Mouse (Mus musculus): ENCODE measurements around the gene Nr6a1. TPM values are rescaled to one million over a fixed set of nuclear protein-coding genes. Genes with fewer than 3 reads are reported as not detected.

Gene Nr6a1
- polyA plus RNA-seq, 1 experiment from 2014 or later, result 1.7 TPM

- Histone ChIP-seq H3K36me3 (ENCODE audit: control insufficient read depth, insufficient read depth, low read length) (no peaks in the 10 kb centered on the region), H3K27ac (replicated peaks; ENCODE audit: low read depth, low read length) (no peak overlapping the region), H3K4me3 (replicated peaks; ENCODE audit: low read depth, low read length) (no peak overlapping the region), H3K4me1 (ENCODE audit: control insufficient read depth, insufficient read depth, low read length) (no peaks in the 10 kb centered on the region), H3K4me2 (ENCODE audit: low read length) (no peak overlapping the region), H3K9ac (replicated peaks; ENCODE audit: low read length) (no peak overlapping the region), H3K27me3 (ENCODE audit: control insufficient read depth, insufficient read depth, low read length) (no peaks in the 10 kb centered on the region), H3K9me3 (ENCODE audit: control insufficient read depth, low read length) (no peaks in the 10 kb centered on the region)
- 83% methylated on average over 5 of the region's 5 CpGs for WGBS
- ATAC-seq (ENCODE audit: low FRiP score, low TSS enrichment) (no peak), DNase-seq (no peak)
These were observed 15.7 kb upstream of the Nr6a1 start for GRCm38 (mm10) chr2:38943161-38943560.

GRCm38 (mm10) chr2:38941898-38942297 is 14.4 kb upstream of the Nr6a1 start:
- Histone ChIP-seq H3K4me3 (replicated peaks; ENCODE audit: low read depth, low read length) (no peak overlapping the region), H3K4me1 (ENCODE audit: control insufficient read depth, insufficient read depth, low read length) (no peaks in the 10 kb centered on the region), H3K9me3 (ENCODE audit: control insufficient read depth, low read length) (no peaks in the 10 kb centered on the region), H3K9ac (replicated peaks; ENCODE audit: low read length) (no peak overlapping the region), H3K27me3 (ENCODE audit: control insufficient read depth, insufficient read depth, low read length) (no peaks in the 10 kb centered on the region), H3K27ac (replicated peaks; ENCODE audit: low read depth, low read length) (no peak overlapping the region), H3K36me3 (ENCODE audit: control insufficient read depth, insufficient read depth, low read length) (no peaks in the 10 kb centered on the region), H3K4me2 (ENCODE audit: low read length) (no peak overlapping the region)
- WGBS, result 93% methylated on average over 2 of the region's 2 CpGs
- DNase-seq, result no peak
- ATAC-seq (ENCODE audit: low FRiP score, low TSS enrichment), result no peak

GRCm38 (mm10) chr2:38941426-38941825 is 13.9 kb upstream of the Nr6a1 start:
- WGBS, result 87% methylated on average over 14 of the region's 14 CpGs
- no peak overlapping the region for H3K4me3 ChIP-seq (replicated peaks; ENCODE audit: low read depth, low read length)
- DNase-seq (no peak), ATAC-seq (ENCODE audit: low FRiP score, low TSS enrichment) (no peak)
- no peaks in the 10 kb centered on the region for H3K4me1 ChIP-seq (ENCODE audit: control insufficient read depth, insufficient read depth, low read length)
- no peaks in the 10 kb centered on the region for H3K27me3 ChIP-seq (ENCODE audit: control insufficient read depth, insufficient read depth, low read length)
- H3K27ac ChIP-seq (replicated peaks; ENCODE audit: low read depth, low read length), result no peak overlapping the region
- no peaks in the 10 kb centered on the region for H3K9me3 ChIP-seq (ENCODE audit: control insufficient read depth, low read length)
- no peak overlapping the region for H3K4me2 ChIP-seq (ENCODE audit: low read length)
- H3K9ac ChIP-seq (replicated peaks; ENCODE audit: low read length), result no peak overlapping the region
- H3K36me3 ChIP-seq (ENCODE audit: control insufficient read depth, insufficient read depth, low read length), result no peaks in the 10 kb centered on the region

- H3K27ac ChIP-seq (replicated peaks; ENCODE audit: low read depth, low read length), result no peak overlapping the region
- no peak for DNase-seq
- no peaks in the 10 kb centered on the region for H3K36me3 ChIP-seq (ENCODE audit: control insufficient read depth, insufficient read depth, low read length)
- no peaks in the 10 kb centered on the region for H3K4me1 ChIP-seq (ENCODE audit: control insufficient read depth, insufficient read depth, low read length)
- H3K9ac ChIP-seq (replicated peaks; ENCODE audit: low read length), result no peak overlapping the region
- no peaks in the 10 kb centered on the region for H3K27me3 ChIP-seq (ENCODE audit: control insufficient read depth, insufficient read depth, low read length)
- WGBS, result 76% methylated on average over 2 of the region's 2 CpGs
- no peaks in the 10 kb centered on the region for H3K9me3 ChIP-seq (ENCODE audit: control insufficient read depth, low read length)
- H3K4me2 ChIP-seq (ENCODE audit: low read length), result no peak overlapping the region
- ATAC-seq (ENCODE audit: low FRiP score, low TSS enrichment), result no peak
- no peak overlapping the region for H3K4me3 ChIP-seq (replicated peaks; ENCODE audit: low read depth, low read length)
These were observed 11.6 kb upstream of the Nr6a1 start for GRCm38 (mm10) chr2:38939047-38939446.

DNA sequence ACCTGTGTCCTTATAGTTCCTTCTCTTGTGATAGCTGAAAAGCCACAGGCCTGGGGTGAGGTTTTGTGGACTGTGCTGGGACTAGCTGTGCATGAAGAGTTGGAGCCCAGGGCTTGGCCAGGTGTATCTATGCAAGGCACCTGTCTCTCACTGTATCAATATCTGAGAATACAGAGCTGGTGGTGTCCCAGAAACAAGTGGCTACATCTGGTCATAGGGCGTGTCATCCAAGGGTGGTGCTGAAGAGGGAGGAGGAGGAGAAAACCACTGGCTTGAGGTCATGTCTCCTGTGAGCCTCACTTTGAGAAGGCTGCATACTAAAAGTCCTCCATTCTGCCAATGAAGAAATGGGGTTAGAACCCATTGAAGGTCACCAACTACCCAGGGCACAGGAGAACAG is 10.5 kb upstream of the Nr6a1 start:
- Histone ChIP-seq H3K9me3 (ENCODE audit: control insufficient read depth, low read length) (no peaks in the 10 kb centered on the region), H3K4me3 (replicated peaks; ENCODE audit: low read depth, low read length) (no peak overlapping the region), H3K9ac (replicated peaks; ENCODE audit: low read length) (no peak overlapping the region), H3K27ac (replicated peaks; ENCODE audit: low read depth, low read length) (no peak overlapping the region), H3K36me3 (ENCODE audit: control insufficient read depth, insufficient read depth, low read length) (no peaks in the 10 kb centered on the region), H3K4me2 (ENCODE audit: low read length) (no peak overlapping the region), H3K27me3 (ENCODE audit: control insufficient read depth, insufficient read depth, low read length) (no peaks in the 10 kb centered on the region), H3K4me1 (ENCODE audit: control insufficient read depth, insufficient read depth, low read length) (no peaks in the 10 kb centered on the region)
- WGBS, result 96% methylated on average over 1 of the region's 1 CpGs
- no peak for ATAC-seq (ENCODE audit: low FRiP score, low TSS enrichment)
- no peak for DNase-seq

GRCm38 (mm10) chr2:38937396-38937795 is 9.9 kb upstream of the Nr6a1 start:
- WGBS, result 84% methylated on average over 3 of the region's 3 CpGs
- Histone ChIP-seq H3K4me2 (ENCODE audit: low read length) (no peak overlapping the region), H3K36me3 (ENCODE audit: control insufficient read depth, insufficient read depth, low read length) (no peaks in the 10 kb centered on the region), H3K27ac (replicated peaks; ENCODE audit: low read depth, low read length) (no peak overlapping the region), H3K9me3 (ENCODE audit: control insufficient read depth, low read length) (no peaks in the 10 kb centered on the region), H3K9ac (replicated peaks; ENCODE audit: low read length) (no peak overlapping the region), H3K27me3 (ENCODE audit: control insufficient read depth, insufficient read depth, low read length) (no peaks in the 10 kb centered on the region), H3K4me1 (ENCODE audit: control insufficient read depth, insufficient read depth, low read length) (no peaks in the 10 kb centered on the region), H3K4me3 (replicated peaks; ENCODE audit: low read depth, low read length) (no peak overlapping the region)
- ATAC-seq (ENCODE audit: low FRiP score, low TSS enrichment), result no peak
- no peak for DNase-seq

DNA sequence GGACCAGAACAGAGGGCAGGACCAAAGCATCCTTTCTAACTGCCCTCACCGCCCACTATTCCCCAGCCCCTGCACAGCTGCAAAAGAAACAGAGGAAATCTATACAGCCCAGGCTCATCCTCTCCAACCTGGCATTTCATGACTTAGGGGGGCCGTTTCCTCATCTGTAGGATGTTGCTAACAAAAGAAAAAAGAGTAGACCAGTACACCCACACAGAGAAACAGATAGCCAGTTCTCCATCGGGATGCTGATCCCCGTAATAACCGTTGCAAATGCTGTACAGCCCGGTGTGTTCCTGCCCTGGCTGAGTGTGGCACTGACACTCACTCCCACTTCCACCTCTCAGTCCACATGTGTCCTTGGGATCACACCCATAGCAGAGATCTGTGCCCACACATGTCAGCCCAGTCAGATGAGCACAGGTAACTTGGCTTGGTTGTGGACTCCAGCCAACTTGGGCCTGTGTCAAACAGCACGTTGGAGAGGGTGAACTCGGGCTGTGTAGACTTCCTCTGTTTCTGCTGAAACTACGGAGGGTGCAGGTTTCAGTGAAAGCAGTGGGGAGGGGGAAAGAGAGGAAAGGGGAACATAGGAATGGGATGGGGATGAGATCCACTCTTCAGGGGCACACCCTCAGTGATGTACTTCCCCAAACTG is 9.4 kb upstream of the Nr6a1 start:
- Histone ChIP-seq H3K27me3 (ENCODE audit: control insufficient read depth, insufficient read depth, low read length) (no peaks in the 10 kb centered on the region), H3K4me3 (replicated peaks; ENCODE audit: low read depth, low read length) (no peak overlapping the region), H3K9me3 (ENCODE audit: control insufficient read depth, low read length) (no peaks in the 10 kb centered on the region), H3K9ac (replicated peaks; ENCODE audit: low read length) (no peak overlapping the region), H3K4me2 (ENCODE audit: low read length) (no peak overlapping the region), H3K27ac (replicated peaks; ENCODE audit: low read depth, low read length) (no peak overlapping the region), H3K4me1 (ENCODE audit: control insufficient read depth, insufficient read depth, low read length) (peaks cover 5% of the 10 kb centered on the region; the same call in 1 of the 2 replicates), H3K36me3 (ENCODE audit: control insufficient read depth, insufficient read depth, low read length) (no peaks in the 10 kb centered on the region)
- no peak for ATAC-seq (ENCODE audit: low FRiP score, low TSS enrichment)
- DNase-seq, result no peak
- 80% methylated on average over 9 of the region's 9 CpGs for WGBS

DNA sequence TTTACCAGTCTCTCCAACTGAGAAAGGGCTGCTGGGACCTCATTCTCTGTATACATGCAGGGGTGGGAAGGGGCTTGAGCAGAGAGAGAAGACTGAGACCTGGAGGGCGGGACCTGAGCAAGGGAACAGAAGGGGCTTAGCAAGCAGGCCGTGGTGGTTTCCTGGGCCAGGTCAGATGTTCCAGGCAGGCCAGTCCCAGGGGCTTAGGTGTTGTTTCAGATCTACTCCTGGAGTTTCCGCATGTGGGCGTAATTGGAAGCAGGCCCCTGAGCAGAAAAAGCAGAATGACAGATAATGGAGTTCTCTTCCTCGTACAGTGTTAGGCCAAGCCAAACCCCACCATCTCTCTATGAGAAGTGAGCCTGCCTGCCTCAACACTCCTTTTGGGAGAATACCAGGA is 7.4 kb upstream of the Nr6a1 start:
- H3K4me2 ChIP-seq (ENCODE audit: low read length), result no peak overlapping the region
- 46% methylated on average over 5 of the region's 5 CpGs for WGBS
- no peak for ATAC-seq (ENCODE audit: low FRiP score, low TSS enrichment)

GRCm38 (mm10) chr2:38933931-38934330 is 6.4 kb upstream of the Nr6a1 start:
- Histone ChIP-seq H3K9me3 (ENCODE audit: control insufficient read depth, low read length) (no peaks in the 10 kb centered on the region), H3K4me1 (ENCODE audit: control insufficient read depth, insufficient read depth, low read length) (peaks cover 10% of the 10 kb centered on the region), H3K9ac (replicated peaks; ENCODE audit: low read length) (no peak overlapping the region), H3K4me3 (replicated peaks; ENCODE audit: low read depth, low read length) (no peak overlapping the region), H3K27ac (replicated peaks; ENCODE audit: low read depth, low read length) (no peak overlapping the region), H3K36me3 (ENCODE audit: control insufficient read depth, insufficient read depth, low read length) (no peaks in the 10 kb centered on the region), H3K4me2 (ENCODE audit: low read length) (no peak overlapping the region), H3K27me3 (ENCODE audit: control insufficient read depth, insufficient read depth, low read length) (no peaks in the 10 kb centered on the region)
- 28% methylated on average over 2 of the region's 2 CpGs for WGBS
- DNase-seq, result no peak
- ATAC-seq (ENCODE audit: low FRiP score, low TSS enrichment), result no peak

More for the DNA sequence above, 7.4 kb upstream of the Nr6a1 start:
- no peaks in the 10 kb centered on the region for H3K9me3 ChIP-seq (ENCODE audit: control insufficient read depth, low read length)
- H3K4me1 ChIP-seq (ENCODE audit: control insufficient read depth, insufficient read depth, low read length), result peaks cover 10% of the 10 kb centered on the region
- H3K36me3 ChIP-seq (ENCODE audit: control insufficient read depth, insufficient read depth, low read length), result no peaks in the 10 kb centered on the region
- H3K27me3 ChIP-seq (ENCODE audit: control insufficient read depth, insufficient read depth, low read length), result no peaks in the 10 kb centered on the region
- no peak overlapping the region for H3K9ac ChIP-seq (replicated peaks; ENCODE audit: low read length)
- no peak overlapping the region for H3K27ac ChIP-seq (replicated peaks; ENCODE audit: low read depth, low read length)
- no peak for DNase-seq
- no peak overlapping the region for H3K4me3 ChIP-seq (replicated peaks; ENCODE audit: low read depth, low read length)

Measured in midbrain, embryonic 14.5 days (tissue).